Mouse (Mus musculus) embryo, embryonic 10 days (tissue): ENCODE data around the gene Map1s.

ENCODE experiments used
- DNase-seq: peaks from one replicate; pipeline ENCODE4 v3.0.0-alpha.2; 2015; ENCODE audit warnings: low spot score

Map1s gene

DNA sequence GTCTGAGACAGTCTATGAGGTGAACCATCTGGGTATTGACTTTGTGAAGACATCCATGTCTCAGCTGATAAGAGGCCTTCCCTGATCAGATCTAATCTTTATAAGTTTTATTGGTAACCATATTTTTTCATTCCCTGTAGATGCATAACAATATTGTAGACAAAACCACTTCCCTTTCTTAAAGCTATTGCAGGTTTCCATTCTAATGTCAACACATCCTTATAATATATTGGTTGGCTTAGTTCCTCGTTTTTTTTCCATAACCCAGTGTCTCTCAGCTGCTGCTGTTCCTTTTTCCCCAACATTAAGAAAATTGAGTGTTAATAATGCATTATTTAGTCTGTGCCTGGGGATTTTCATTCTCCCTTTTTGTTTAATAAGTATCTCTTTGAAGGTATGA is 37.5 kb downstream of the Map1s start:
- DNase-seq = no peak

DNA sequence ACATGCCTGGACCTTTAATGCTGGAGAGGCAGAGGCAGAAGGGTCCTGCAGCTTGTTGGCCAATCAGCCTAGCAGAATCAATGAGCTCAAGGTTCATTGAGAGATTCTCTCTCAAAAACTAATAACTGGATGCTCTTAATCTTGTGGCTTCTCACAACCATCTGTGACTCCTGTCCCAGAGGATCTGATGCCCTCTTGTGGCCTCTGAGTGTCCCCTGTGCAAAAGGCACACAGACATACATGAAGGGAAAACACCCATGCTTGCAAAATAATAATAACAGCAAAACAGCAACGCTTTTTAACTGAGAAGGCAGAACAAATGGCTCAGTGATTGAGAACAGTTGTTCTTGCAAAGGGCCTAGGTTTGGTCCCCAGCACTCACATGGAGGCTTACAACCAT is 44.1 kb downstream of the Map1s start:
- DNase-seq = no peak

GRCm38 (mm10) chr8:70960703-70961472 is 55.2 kb downstream of the Map1s start:
- no peak for DNase-seq

- DNase-seq = peak; percentile 37
Observed at GRCm38 (mm10) chr8:70964159-70964558, 58.4 kb downstream of the Map1s start.

- no peak for DNase-seq
Observed at GRCm38 (mm10) chr8:70964861-70965260, 59.1 kb downstream of the Map1s start.
